Mouse (Mus musculus) hindbrain, embryonic 13.5 days (tissue): Measurements from ENCODE around the gene Lurap1. TPM values are rescaled to one million over a fixed set of nuclear protein-coding genes. Genes with fewer than 3 reads are reported as not detected.
A peak's percentile ranks its signal among the peaks of the same experiment; 100 is the strongest.

Source experiments
- ATAC-seq: fragments of 200-750 bp; cut with Nextera tagmentation; 2 replicates; pipeline ENCODE4 v1.8.0; 2017; ENCODE audit warnings: moderate TSS enrichment; ENCODE audit not compliant: low FRiP score
- H3K27ac ChIP-seq: fragments of 300-500 bp; sonication (generic); 2 replicates; pipeline ENCODE4 v1.5.1; 2015; ENCODE audit warnings: inconsistent platforms, mild to moderate bottlenecking, moderate library complexity
- H3K27me3 ChIP-seq: fragments of 300-500 bp; sonication (generic); 2 replicates; pipeline ENCODE4 v1.6.1; 2015; ENCODE audit warnings: mild to moderate bottlenecking, inconsistent platforms
- H3K36me3 ChIP-seq: fragments of 300-500 bp; sonication (generic); 2 replicates; pipeline ENCODE4 v1.6.1; 2015; ENCODE audit warnings: mild to moderate bottlenecking, inconsistent platforms
- H3K4me1 ChIP-seq: fragments of 300-500 bp; sonication (generic); replicated peaks from 2 replicates; pipeline ENCODE4 v1.6.1; 2015; ENCODE audit warnings: inconsistent platforms
- H3K4me2 ChIP-seq: fragments of 300-500 bp; sonication (generic); 2 replicates; pipeline ENCODE4 v1.6.1; 2015; ENCODE audit warnings: inconsistent platforms, mild to moderate bottlenecking, moderate library complexity
- H3K4me3 ChIP-seq: fragments of 300-500 bp; sonication (generic); 2 replicates; pipeline ENCODE4 v1.5.1; 2015; ENCODE audit warnings: mild to moderate bottlenecking, inconsistent platforms
- H3K9ac ChIP-seq: fragments of 300-500 bp; sonication (generic); 2 replicates; pipeline ENCODE4 v1.6.1; 2015; ENCODE audit warnings: mild to moderate bottlenecking, inconsistent platforms
- H3K9me3 ChIP-seq: fragments of 300-500 bp; sonication (generic); 2 replicates; pipeline ENCODE4 v1.6.1; 2016; ENCODE audit warnings: inconsistent platforms
- WGBS: fragments of 180-500 bp; shearing (Covaris S2); methylation state at CpG from one replicate; pipeline ENCODE4 v1.1.7; 2015; 5-methylcytosine and 5-hydroxymethylcytosine counted together
- polyA plus RNA-seq: library from polyadenylated mRNA; unstranded; fragments of >200 nt; fragmentation: Nextera tagmentation; extraction: Ambion mirVana; gene quantifications from 2 replicates; pipeline ENCODE4 v1.2.1, GENCODE M21; 2015

Lurap1 gene
- polyA plus RNA-seq: 1.7 and 1.9 TPM in 2 replicates

DNA sequence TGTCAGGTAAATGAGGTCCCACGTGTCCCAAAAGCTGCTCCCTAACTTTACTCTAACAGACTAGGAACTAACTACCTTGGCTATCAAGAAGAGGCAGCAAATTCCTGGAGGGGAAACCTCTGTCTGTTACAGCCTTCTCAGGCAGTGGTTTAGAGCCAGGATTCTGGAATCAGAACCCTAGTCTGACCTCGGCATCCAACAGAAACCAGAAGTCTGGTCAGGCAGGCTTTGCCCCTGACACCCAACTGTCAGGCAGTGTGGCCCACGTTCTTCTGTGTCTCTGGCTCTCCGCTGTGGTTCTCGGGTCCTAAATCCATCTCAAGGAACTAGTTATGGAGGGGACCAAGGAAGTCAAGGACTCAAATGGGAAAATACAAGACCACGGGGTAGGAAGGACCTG lies at the start of gene Lurap1:
Gene Lurap1 (minus strand): TSS at position 101 of the 400 bp plus-strand sequence.
- 78% methylated on average over 6 of the region's 6 CpGs for WGBS
- H3K4me2 ChIP-seq: peak within 1 kb of the TSS; percentile 66
- peaks cover 45% of the 10 kb centered on the region for H3K36me3 ChIP-seq
- H3K4me3 ChIP-seq: peak within 1 kb of the TSS; percentile 71
- H3K27me3 ChIP-seq: no peaks in the 10 kb centered on the region
- H3K9me3 ChIP-seq: no peaks in the 10 kb centered on the region
- peaks cover 21% of the 10 kb centered on the region for H3K4me1 ChIP-seq
- ATAC-seq: no peak
- H3K27ac ChIP-seq: peak within 1 kb of the TSS; percentile 91
- peak within 1 kb of the TSS; percentile 93 for H3K9ac ChIP-seq

DNA sequence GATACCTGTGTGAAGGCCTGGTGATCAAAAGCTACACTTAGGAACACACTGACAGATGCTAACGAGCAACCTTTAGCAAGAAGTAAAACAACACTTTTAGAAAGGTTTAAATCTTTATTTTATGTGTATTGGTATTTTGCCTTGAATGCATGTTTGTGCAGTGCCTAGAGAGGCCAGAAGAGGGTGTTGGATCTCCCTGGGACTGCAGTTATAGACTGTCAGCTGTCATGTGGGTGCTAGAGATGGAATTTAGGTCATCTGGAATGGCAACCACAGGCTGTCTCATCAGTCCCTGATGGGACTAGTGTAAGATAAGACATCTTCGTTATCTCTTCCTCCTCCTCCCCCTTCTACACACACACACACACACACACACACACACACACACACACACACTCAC lies 47.3 kb upstream of the Lurap1 start:
- Histone ChIP-seq H3K4me2 (no peak overlapping the region), H3K4me3 (no peak overlapping the region), H3K36me3 (no peaks in the 10 kb centered on the region), H3K9me3 (no peaks in the 10 kb centered on the region), H3K4me1 (no peaks in the 10 kb centered on the region), H3K27me3 (no peaks in the 10 kb centered on the region), H3K9ac (no peak overlapping the region), H3K27ac (no peak overlapping the region)
- no peak for ATAC-seq
- 85% methylated on average over 2 of the region's 2 CpGs for whole genome bisulfite sequencing

GRCm38 (mm10) chr4:116193583-116194383 lies 42.6 kb upstream of the Lurap1 start:
- 71% methylated on average over 9 of the region's 9 CpGs for WGBS
- Histone ChIP-seq H3K4me3 (no peak overlapping the region), H3K27me3 (no peaks in the 10 kb centered on the region), H3K9ac (no peak overlapping the region), H3K4me1 (no peaks in the 10 kb centered on the region), H3K36me3 (no peaks in the 10 kb centered on the region), H3K27ac (no peak overlapping the region), H3K9me3 (no peaks in the 10 kb centered on the region), H3K4me2 (no peak overlapping the region)
- ATAC-seq: no peak

DNA sequence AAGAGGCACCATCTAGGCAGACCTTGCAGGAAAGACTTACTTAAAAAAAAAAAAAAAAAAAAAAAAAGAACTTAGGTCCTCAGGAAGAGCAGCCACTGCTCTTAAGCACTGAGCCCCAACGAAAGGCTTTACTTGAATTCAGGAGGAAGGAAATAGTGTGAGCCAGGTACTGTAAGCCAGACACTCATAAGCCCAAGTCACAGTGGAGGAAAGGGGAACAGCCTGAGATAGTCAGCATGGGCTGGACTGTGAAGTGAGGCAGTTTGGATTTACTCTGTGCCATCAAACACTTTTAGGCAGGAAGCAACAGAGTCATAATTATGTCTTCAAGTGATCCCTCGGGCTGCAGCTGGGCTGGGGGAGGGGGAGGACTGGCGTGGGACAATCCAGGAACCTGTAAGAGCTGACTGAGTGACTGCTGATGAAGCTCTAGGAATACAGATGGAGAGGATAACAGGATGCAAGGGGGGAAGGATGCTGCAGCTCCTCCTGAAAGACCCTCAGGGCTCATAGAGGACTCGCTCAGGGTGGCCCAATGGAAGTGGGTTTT lies 41.2 kb upstream of the Lurap1 start:
- WGBS: 62% methylated on average over 4 of the region's 4 CpGs
- Histone ChIP-seq H3K4me1 (no peaks in the 10 kb centered on the region), H3K9ac (no peak overlapping the region), H3K36me3 (no peaks in the 10 kb centered on the region), H3K27me3 (no peaks in the 10 kb centered on the region), H3K4me3 (no peak overlapping the region), H3K27ac (no peak overlapping the region), H3K9me3 (no peaks in the 10 kb centered on the region), H3K4me2 (no peak overlapping the region)
- no peak for ATAC-seq

DNA sequence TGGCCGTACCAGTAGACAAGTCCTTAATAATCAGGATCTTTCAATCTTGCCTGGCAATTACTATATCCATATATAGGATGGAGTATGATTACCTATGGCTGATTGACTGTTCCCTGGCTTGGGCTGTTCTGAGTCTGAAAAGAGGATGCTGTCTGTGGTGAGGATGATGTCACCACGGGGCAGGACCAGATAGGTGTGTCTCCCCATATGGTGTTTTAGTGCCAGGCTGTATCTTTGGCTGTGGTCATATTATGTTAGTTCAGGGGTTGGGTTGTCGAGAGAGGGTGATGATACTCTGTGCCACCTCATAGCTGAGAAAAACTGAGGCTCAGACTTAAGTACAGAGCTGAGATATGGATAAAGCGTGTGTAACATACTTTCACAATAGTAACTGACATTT lies 33.9 kb upstream of the Lurap1 start:
- no peaks in the 10 kb centered on the region for H3K27me3 ChIP-seq
- H3K9me3 ChIP-seq: no peaks in the 10 kb centered on the region
- no peak for ATAC-seq
- no peaks in the 10 kb centered on the region for H3K36me3 ChIP-seq
- H3K4me2 ChIP-seq: no peak overlapping the region
- 92% methylated on average over 4 of the region's 4 CpGs for WGBS
- H3K27ac ChIP-seq: no peak overlapping the region
- no peak overlapping the region for H3K9ac ChIP-seq
- H3K4me1 ChIP-seq: peaks cover 8% of the 10 kb centered on the region; the same call in 1 of the 2 replicates
- no peak overlapping the region for H3K4me3 ChIP-seq

GRCm38 (mm10) chr4:116182745-116183144 lies 31.6 kb upstream of the Lurap1 start:
- no peak for ATAC-seq
- peak overlapping the region; percentile 36; the same call in 1 of the 2 replicates for H3K9ac ChIP-seq
- peak overlapping the region; percentile 34 for H3K4me2 ChIP-seq
- H3K4me1 ChIP-seq: peaks cover 8% of the 10 kb centered on the region; the same call in 1 of the 2 replicates
- 4% methylated on average over 12 of the region's 12 CpGs for WGBS
- H3K4me3 ChIP-seq: 0 out of 2 replicates have a peak overlapping the region, but pooled peaks have one; percentile 5
- H3K36me3 ChIP-seq: no peaks in the 10 kb centered on the region
- no peaks in the 10 kb centered on the region for H3K27me3 ChIP-seq
- H3K27ac ChIP-seq: no peak overlapping the region
- H3K9me3 ChIP-seq: no peaks in the 10 kb centered on the region

GRCm38 (mm10) chr4:116182079-116182478 lies 30.9 kb upstream of the Lurap1 start:
- no peak for ATAC-seq
- Histone ChIP-seq H3K36me3 (no peaks in the 10 kb centered on the region), H3K27me3 (no peaks in the 10 kb centered on the region), H3K27ac (no peak overlapping the region), H3K4me1 (peaks cover 13% of the 10 kb centered on the region), H3K9ac (no peak overlapping the region), H3K4me2 (no peak overlapping the region), H3K4me3 (no peak overlapping the region), H3K9me3 (no peaks in the 10 kb centered on the region)
- 37% methylated on average over 3 of the region's 3 CpGs for WGBS

DNA sequence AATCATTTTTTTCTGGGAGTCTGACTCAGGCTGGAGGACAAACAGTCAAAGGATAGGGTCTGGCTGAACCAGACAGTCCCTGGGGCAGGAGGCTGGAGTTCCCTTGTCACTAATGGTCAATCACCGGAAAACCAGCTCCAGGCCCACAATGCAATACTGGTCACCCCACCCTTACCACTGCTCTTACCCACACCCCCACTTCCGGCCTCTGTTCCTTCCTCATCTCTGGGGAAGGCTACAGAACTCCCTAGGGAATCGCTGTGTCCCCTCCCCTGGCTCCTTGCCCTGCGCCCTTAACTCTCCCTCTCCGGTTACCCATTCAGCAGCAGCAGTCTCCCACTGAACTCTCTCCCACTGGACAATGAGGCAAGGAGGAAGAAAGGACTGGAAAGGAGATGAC lies 26.0 kb upstream of the Lurap1 start:
- Histone ChIP-seq H3K4me3 (no peak overlapping the region), H3K9ac (no peak overlapping the region), H3K27me3 (no peaks in the 10 kb centered on the region), H3K27ac (peak overlapping the region; percentile 71; the same call in 1 of the 2 replicates), H3K4me1 (peaks cover 28% of the 10 kb centered on the region), H3K36me3 (no peaks in the 10 kb centered on the region), H3K4me2 (peak overlapping the region; percentile 35; the same call in 1 of the 2 replicates), H3K9me3 (no peaks in the 10 kb centered on the region)
- ATAC-seq: no peak
- WGBS: 38% methylated on average over 5 of the region's 5 CpGs

- Histone ChIP-seq H3K9ac (no peak overlapping the region), H3K4me1 (peaks cover 28% of the 10 kb centered on the region), H3K4me2 (peak overlapping the region; percentile 35), H3K36me3 (no peaks in the 10 kb centered on the region), H3K27ac (peak overlapping the region; percentile 71), H3K9me3 (no peaks in the 10 kb centered on the region), H3K4me3 (peak overlapping the region; percentile 3; the same call in 1 of the 2 replicates), H3K27me3 (no peaks in the 10 kb centered on the region)
- peak; percentile 83 for ATAC-seq
- WGBS: 23% methylated on average over 10 of the region's 10 CpGs
These were observed 25.4 kb upstream of the Lurap1 start for GRCm38 (mm10) chr4:116176543-116176988.

DNA sequence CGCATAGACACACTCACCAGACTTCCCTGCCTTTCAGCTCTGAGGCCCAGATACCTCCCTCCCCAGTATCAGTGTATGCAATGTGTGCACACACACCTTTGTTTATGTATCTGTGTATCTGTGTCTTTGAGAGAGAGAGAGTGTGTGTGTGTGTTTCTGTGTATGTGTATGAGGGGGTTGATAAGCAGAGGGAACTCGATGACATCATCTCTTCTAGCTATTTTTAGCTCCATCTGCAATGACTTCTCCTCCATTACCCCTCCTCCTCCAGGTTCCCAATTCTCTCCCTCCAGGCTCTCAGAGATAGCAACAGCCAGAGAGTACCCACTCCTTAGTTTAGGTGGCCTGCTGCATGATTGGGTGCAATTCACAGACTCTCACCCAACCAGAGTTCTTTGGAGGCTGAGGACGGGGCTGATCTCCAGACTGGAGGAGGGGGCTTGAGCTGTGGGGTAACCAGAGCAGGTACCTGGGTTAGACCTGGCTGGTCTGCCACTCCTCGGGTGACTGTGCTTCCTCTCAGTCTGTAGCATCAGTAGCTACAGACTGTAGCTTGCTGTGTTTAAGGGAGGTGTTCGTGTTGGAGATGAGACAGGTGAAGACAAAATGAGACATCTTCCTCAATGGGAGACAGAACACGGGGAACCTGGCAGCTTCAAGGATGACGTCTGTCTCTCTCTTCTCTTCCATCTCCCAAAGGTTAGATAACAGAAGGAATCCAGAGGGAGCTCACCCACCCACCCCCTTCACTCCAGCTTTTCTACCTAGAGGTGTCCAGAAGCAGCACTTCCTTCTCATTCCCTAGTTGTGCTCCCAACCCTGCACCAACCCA lies 24.8 kb upstream of the Lurap1 start:
- WGBS: 72% methylated on average over 7 of the region's 7 CpGs
- Histone ChIP-seq H3K27me3 (no peaks in the 10 kb centered on the region), H3K4me3 (no peak overlapping the region), H3K27ac (peak overlapping the region; percentile 71; the same call in 1 of the 2 replicates), H3K36me3 (no peaks in the 10 kb centered on the region), H3K4me1 (peaks cover 28% of the 10 kb centered on the region), H3K9ac (no peak overlapping the region), H3K4me2 (peak overlapping the region; percentile 35), H3K9me3 (no peaks in the 10 kb centered on the region)
- ATAC-seq: no peak

GRCm38 (mm10) chr4:116175136-116175535 lies 24.0 kb upstream of the Lurap1 start:
- Histone ChIP-seq H3K36me3 (no peaks in the 10 kb centered on the region), H3K4me2 (no peak overlapping the region)
- no peak for ATAC-seq

More at GRCm38 (mm10) chr4:116175136-116175535, 24.0 kb upstream of the Lurap1 start:
- Histone ChIP-seq H3K4me3 (no peak overlapping the region), H3K9me3 (no peaks in the 10 kb centered on the region), H3K9ac (no peak overlapping the region), H3K27me3 (no peaks in the 10 kb centered on the region), H3K4me1 (peaks cover 28% of the 10 kb centered on the region), H3K27ac (no peak overlapping the region)
